Comparison of ENCODE assay signal across 9 mouse cellular contexts in genomic region chr11:69604795-69605664, GRCm38 (mm10). TPM values are rescaled to one million over a fixed set of nuclear protein-coding genes. Genes with fewer than 3 reads are reported as not detected.
DNase-seq lines count a peak whose midpoint lies in the region; ATAC-seq and TF ChIP-seq lines count a peak whose summit lies in the region.
"Had no signal": no experiment of that assay in that cellular context is flagged by ENCODE, and none has a peak within 500 bp of the region (broad histone marks: within the 10 kb centered on the region; RNA-seq: fewer than 3 reads in every experiment).

No protein-coding gene starts in this region.

- peak overlapping the region; percentile 86 for H3K4me2 ChIP-seq in heart, embryonic 16.5 days (ENCODE audit: low read depth, low read length)
- H3K4me2 ChIP-seq in limb, embryonic 12.5 days: peak overlapping the region; percentile 98
- H3K4me2 ChIP-seq in myocyte (ENCODE audit: low read depth): peak overlapping the region; percentile 99

- peaks cover 14 to 22% of the 10 kb centered on the region in 2 experiments; a peak in 3 of 4 replicates for H3K4me1 ChIP-seq in ES-E14 (ENCODE audit: control insufficient read depth in 2 of 2, insufficient read depth in 2 of 2, low read length in 2 of 2, poor library complexity in 1 of 2)
- peaks cover 31% of the 10 kb centered on the region for H3K4me1 ChIP-seq in heart, embryonic 16.5 days (ENCODE audit: control insufficient read depth, insufficient read depth, low read length)
- peaks cover 32% of the 10 kb centered on the region for H3K4me1 ChIP-seq in limb, embryonic 12.5 days (replicated peaks)

- peak overlapping the region; percentile 10 for H3ac ChIP-seq in myocyte (ENCODE audit: control insufficient read depth, insufficient read length)

- H3K36me3 ChIP-seq in ES-E14 (ENCODE audit: control insufficient read depth, insufficient read depth, low read length, poor library complexity, severe bottlenecking): no peaks in the 10 kb centered on the region
- H3K36me3 ChIP-seq in heart, embryonic 16.5 days (ENCODE audit: control insufficient read depth, insufficient read depth): no peaks in the 10 kb centered on the region
- H3K36me3 ChIP-seq in limb, embryonic 12.5 days: no peaks in the 10 kb centered on the region
- H3K36me3 ChIP-seq in myocyte (ENCODE audit: control insufficient read depth, insufficient read depth): no peaks in the 10 kb centered on the region

- DNase-seq in gastrocnemius, adult 18-20 months (ENCODE audit: low spot score): peak; percentile 22
- no peak for DNase-seq in gastrocnemius, adult 8-10 months (ENCODE audit: low spot score in 2 of 2)
- no peak for DNase-seq in ES-E14 (ENCODE audit: low read depth, low spot score)
- peak; percentile 39 for DNase-seq in embryo, embryonic 11 days
- peak; percentile 62 for DNase-seq in thymus, postnatal 4 days

- peak; percentile 52 for ATAC-seq in heart, embryonic 16.5 days (replicated peaks; ENCODE audit: extremely low read depth, insufficient read depth, low FRiP score)
- 0 out of 2 replicates have a peak, but pooled peaks have one; percentile 13 for ATAC-seq in limb, embryonic 12.5 days (ENCODE audit: insufficient number of reproducible peaks, insufficient read depth, low FRiP score, low TSS enrichment, low read depth)

- in situ Hi-C loops in ES-E14 (cut with MboI; ENCODE audit: low sequenced_read_pairs in 2 of 2, unreplicated experiment in 2 of 2): no loop called here

- H3K4me3 ChIP-seq in ES-E14 (ENCODE audit: insufficient read depth in 1 of 2, low read depth in 1 of 2, low read length in 2 of 2, poor library complexity in 1 of 2, severe bottlenecking in 1 of 2) (peak overlapping the region; percentile 69 to 91), myocyte (peak overlapping the region; percentile 24)
- peak overlapping the region; percentile 65 for H3K4me3 ChIP-seq in heart, embryonic 16.5 days (ENCODE audit: low read length)
- peak overlapping the region; percentile 57 for H3K4me3 ChIP-seq in limb, embryonic 12.5 days (replicated peaks)

- H3K27ac ChIP-seq in ES-E14 (ENCODE audit: insufficient read depth, low read depth, low read length, poor library complexity, severe bottlenecking): no peak overlapping the region
- H3K27ac ChIP-seq in heart, embryonic 16.5 days (ENCODE audit: low read length): peak overlapping the region; percentile 76
- H3K27ac ChIP-seq in limb, embryonic 12.5 days: no peak overlapping the region

- no peaks in the 10 kb centered on the region for H3K27me3 ChIP-seq in heart, embryonic 16.5 days (ENCODE audit: control insufficient read depth, insufficient read depth, low read length)
- H3K27me3 ChIP-seq in limb, embryonic 12.5 days: peaks cover 27% of the 10 kb centered on the region
- peaks cover 24% of the 10 kb centered on the region for H3K27me3 ChIP-seq in myocyte (ENCODE audit: control insufficient read depth, insufficient read depth, insufficient read length)

- no peaks in the 10 kb centered on the region for H3K79me2 ChIP-seq in myocyte (ENCODE audit: control insufficient read depth, insufficient read depth)

- H3K9ac ChIP-seq in ES-E14 (ENCODE audit: insufficient read depth, low read depth, low read length, poor library complexity, severe bottlenecking): peak overlapping the region; percentile 48
- peak overlapping the region; percentile 82 for H3K9ac ChIP-seq in heart, embryonic 16.5 days (ENCODE audit: low read length)
- H3K9ac ChIP-seq in limb, embryonic 12.5 days (replicated peaks): peak overlapping the region; percentile 71

- no peak for TF ChIP-seq POLR2A in myocyte (IDR thresholded peaks at IDR 0.05; ENCODE audit: insufficient read length, low read depth)

- under 1% methylated on average over 71 of the region's 73 CpGs for WGBS in heart, embryonic 16.5 days
- WGBS in limb, embryonic 12.5 days: under 1% methylated on average over 73 of the region's 73 CpGs

- no peaks in the 10 kb centered on the region for H3K9me3 ChIP-seq in ES-E14 (ENCODE audit: control insufficient read depth, insufficient read depth, low read depth, low read length)
- no peaks in the 10 kb centered on the region for H3K9me3 ChIP-seq in heart, embryonic 16.5 days (replicated peaks; ENCODE audit: control insufficient read depth, low read length)
- H3K9me3 ChIP-seq in limb, embryonic 12.5 days: no peaks in the 10 kb centered on the region

TF ChIP-seq in ES-E14, 5 proteins besides CTCF, POLR2A, EP300 and RAD21:
- TF ChIP-seq ZC3H11A (IDR thresholded peaks at IDR 0.05; ENCODE audit: borderline replicate concordance, low read depth, low read length): no peak
- TF ChIP-seq MAFK (IDR thresholded peaks at IDR 0.05; ENCODE audit: insufficient read depth, low read depth, low read length): no peak
- no peak for TF ChIP-seq ZNF384 (IDR thresholded peaks at IDR 0.05; ENCODE audit: low read depth, low read length)
- no peak for TF ChIP-seq HCFC1 (IDR thresholded peaks at IDR 0.05; ENCODE audit: borderline replicate concordance, insufficient read depth, low read length)
- no peak for TF ChIP-seq CHD2 (IDR thresholded peaks at IDR 0.05; ENCODE audit: low read depth, low read length)

TF ChIP-seq in myocyte, 11 proteins besides CTCF, POLR2A, EP300 and RAD21:
- no peak for TF ChIP-seq CEBPB (IDR thresholded peaks at IDR 0.05; ENCODE audit: insufficient read depth, poor library complexity, severe bottlenecking)
- TF ChIP-seq USF1 (IDR thresholded peaks at IDR 0.05; ENCODE audit: low read depth): no peak
- no peak for TF ChIP-seq MYOD1 (IDR thresholded peaks at IDR 0.05; ENCODE audit: control insufficient read depth in 1 of 3, insufficient read length in 2 of 3, low read depth in 2 of 3)
- TF ChIP-seq E2F4 (IDR thresholded peaks at IDR 0.05; ENCODE audit: insufficient read depth): no peak

RNA-seq across cellular contexts. Expression of gene Atp1b2, which starts 0.7 kb away (rescaled TPM):
- total RNA-seq in gastrocnemius, adult 18-20 months (2021): 100 to 1,000 TPM; 347 to 393 TPM
- total RNA-seq in gastrocnemius, adult 8-10 months (2022): 100 to 1,000 TPM; 333 to 372 (median 353) TPM
- 12.1 and 13.1 TPM in 2 replicates for total RNA-seq in ES-E14 (2012; rRNA removed)
- polyA plus RNA-seq in heart, embryonic 16.5 days (2015; fragmentation: Nextera tagmentation; extraction: Ambion mirVana): 22.3 and 25.6 TPM in 2 replicates
- 3.0 and 4.8 TPM in 2 replicates for polyA plus RNA-seq in limb, embryonic 12.5 days (2016; fragmentation: Nextera tagmentation; extraction: Ambion mirVana)
- polyA plus RNA-seq in myocyte (2012; fragmentation: generic; extraction: Trizol): 6.6 TPM

RNA-seq across cellular contexts. Expression of gene Shbg, which starts 12.7 kb away (rescaled TPM):
- not detected for total RNA-seq in gastrocnemius, adult 18-20 months (2021)
- not detected for total RNA-seq in gastrocnemius, adult 8-10 months (2022)
- total RNA-seq in ES-E14 (2012; rRNA removed): not detected in 2 replicates
- polyA plus RNA-seq in heart, embryonic 16.5 days (2015; fragmentation: Nextera tagmentation; extraction: Ambion mirVana): 0.20 TPM in 1 of 2 replicates, not detected in the other
- polyA plus RNA-seq in limb, embryonic 12.5 days (2016; fragmentation: Nextera tagmentation; extraction: Ambion mirVana): not detected in 2 replicates
- polyA plus RNA-seq in myocyte (2012; fragmentation: generic; extraction: Trizol): 0.05 TPM
- total RNA-seq: hematopoietic stem cell, adult 5-6 weeks had no signal

RNA-seq across cellular contexts. Expression of gene Sat2, which starts 16.8 kb away (rescaled TPM):
- 1 to 10 TPM; 2.5 to 2.6 TPM for total RNA-seq in gastrocnemius, adult 18-20 months (2021)
- 1 to 10 TPM; 1.4 to 3.8 (median 2.7) TPM for total RNA-seq in gastrocnemius, adult 8-10 months (2022)
- 3.2 and 3.6 TPM in 2 replicates for total RNA-seq in ES-E14 (2012; rRNA removed)
- polyA plus RNA-seq in heart, embryonic 16.5 days (2015; fragmentation: Nextera tagmentation; extraction: Ambion mirVana): 13.0 and 13.8 TPM in 2 replicates
- polyA plus RNA-seq in limb, embryonic 12.5 days (2016; fragmentation: Nextera tagmentation; extraction: Ambion mirVana): 24.3 and 25.8 TPM in 2 replicates
- polyA plus RNA-seq in myocyte (2012; fragmentation: generic; extraction: Trizol): 3.6 TPM
- total RNA-seq: hematopoietic stem cell, adult 5-6 weeks had no signal

RNA-seq across cellular contexts. Expression of gene Trp53, which starts 24.9 kb away (rescaled TPM):
- total RNA-seq in gastrocnemius, adult 18-20 months (2021): 10 to 100 TPM; 12.9 to 15.3 TPM
- total RNA-seq in gastrocnemius, adult 8-10 months (2022): 10 to 100 TPM; 12.6 to 17.2 (median 13.8) TPM
- 98.0 and 105 TPM in 2 replicates for total RNA-seq in ES-E14 (2012; rRNA removed)
- polyA plus RNA-seq in heart, embryonic 16.5 days (2015; fragmentation: Nextera tagmentation; extraction: Ambion mirVana): 79.1 and 87.0 TPM in 2 replicates
- 175 and 180 TPM in 2 replicates for polyA plus RNA-seq in limb, embryonic 12.5 days (2016; fragmentation: Nextera tagmentation; extraction: Ambion mirVana)
- 119 TPM for polyA plus RNA-seq in myocyte (2012; fragmentation: generic; extraction: Trizol)

RNA-seq across cellular contexts. Expression of gene Wrap53, which starts 25.0 kb away (rescaled TPM):
- 1 to 10 TPM; 3.2 to 3.3 TPM for total RNA-seq in gastrocnemius, adult 18-20 months (2021)
- total RNA-seq in gastrocnemius, adult 8-10 months (2022): 1 to 10 TPM; 3.3 to 4.4 (median 3.7) TPM
- 30.7 and 33.0 TPM in 2 replicates for total RNA-seq in ES-E14 (2012; rRNA removed)
- 15.1 and 16.5 TPM in 2 replicates for polyA plus RNA-seq in heart, embryonic 16.5 days (2015; fragmentation: Nextera tagmentation; extraction: Ambion mirVana)
- 35.8 and 39.0 TPM in 2 replicates for polyA plus RNA-seq in limb, embryonic 12.5 days (2016; fragmentation: Nextera tagmentation; extraction: Ambion mirVana)
- polyA plus RNA-seq in myocyte (2012; fragmentation: generic; extraction: Trizol): 9.1 TPM

Comparison
In these comparisons a context has a peak if more than half of its experiments do, and no peak if none do; other contexts are left out.
1. DNase-seq: peak in gastrocnemius, adult 18-20 months (single experiment), embryo, embryonic 11 days (single experiment) and thymus, postnatal 4 days (single experiment); none in gastrocnemius, adult 8-10 months (0 of 2) and ES-E14 (single experiment).
2. H3K4me3 ChIP-seq: peak in every context shown above with its lines; median percentile 80 in ES-E14; 65 in heart, embryonic 16.5 days; 57 in limb, embryonic 12.5 days; 24 in myocyte.
3. RNA of gene Atp1b2, which starts 0.7 kb away (total RNA-seq): 347 to 393 TPM in gastrocnemius, adult 18-20 months and 333 to 372 TPM in gastrocnemius, adult 8-10 months; 12.1 to 13.1 TPM in ES-E14; every median in the first group is over 10 times any median in the second.
4. Peak in every context shown above with its lines, with median percentiles within 50 percentile points of each other: H3K9ac ChIP-seq and H3K4me2 ChIP-seq.